Mouse (Mus musculus) liver, postnatal 0 days (tissue): ENCODE measurements around the gene Ddx25. TPM values are rescaled to one million over a fixed set of nuclear protein-coding genes. Genes with fewer than 3 reads are reported as not detected.

Experiments
- ATAC-seq: fragments of 200-750 bp; cut with Nextera tagmentation; 2 replicates; pipeline ENCODE4 v1.8.0; 2017; ENCODE audit warnings: mild to moderate bottlenecking, moderate library complexity
- DNase-seq: peaks from one replicate; pipeline ENCODE4 v3.0.0-alpha.2; 2016
- H3K27ac ChIP-seq: fragments of 300-500 bp; sonication (generic); 2 replicates; pipeline ENCODE4 v1.5.1; 2014; ENCODE audit warnings: antibody characterized with exemption, moderate library complexity, mild to moderate bottlenecking, low read depth
- H3K27me3 ChIP-seq: fragments of 300-500 bp; sonication (generic); 2 replicates; pipeline ENCODE4 v1.6.1; 2014; ENCODE audit warnings: low read length, control low read depth, mixed read lengths; ENCODE audit not compliant: insufficient read depth
- H3K36me3 ChIP-seq: fragments of 300-500 bp; sonication (generic); replicated peaks from 2 replicates; pipeline ENCODE4 v1.6.1; 2014; ENCODE audit warnings: mild to moderate bottlenecking, control low read depth, low read length, moderate library complexity, mixed read lengths; ENCODE audit not compliant: insufficient read depth
- H3K4me1 ChIP-seq: fragments of 300-500 bp; sonication (generic); 2 replicates; pipeline ENCODE4 v1.6.1; 2014; ENCODE audit warnings: antibody characterized with exemption, mild to moderate bottlenecking, control low read depth; ENCODE audit not compliant: insufficient read depth
- H3K4me2 ChIP-seq: fragments of 300-500 bp; sonication (generic); 2 replicates; pipeline ENCODE4 v1.6.1; 2014; ENCODE audit warnings: low read depth, mild to moderate bottlenecking, low read length, moderate library complexity, mixed read lengths
- H3K4me3 ChIP-seq: fragments of 300-500 bp; sonication (generic); 2 replicates; pipeline ENCODE4 v1.5.1; 2014; ENCODE audit warnings: low read depth, low read length
- H3K9ac ChIP-seq: fragments of 300-500 bp; sonication (generic); replicated peaks from 2 replicates; pipeline ENCODE4 v1.6.1; 2014; ENCODE audit warnings: mild to moderate bottlenecking, moderate library complexity
- H3K9me3 ChIP-seq: fragments of 300-500 bp; sonication (generic); 2 replicates; pipeline ENCODE4 v1.6.1; 2016; ENCODE audit warnings: mild to moderate bottlenecking, control low read depth, low read length, mixed read lengths
- CTCF ChIP-seq: sonication (generic); IDR thresholded peaks from 2 replicates; pipeline ENCODE4 v1.5.1; 2016; ENCODE audit warnings: antibody characterized with exemption, low read depth
- EP300 ChIP-seq: IDR thresholded peaks from 2 replicates; pipeline ENCODE4 v1.6.1; 2016; ENCODE audit warnings: antibody characterized with exemption, low read depth, mild to moderate bottlenecking
- WGBS: fragments of 180-500 bp; shearing (Covaris S2); extraction: QIAGEN DNeasy Blood & Tissue Kit; methylation state at CpG from one replicate; pipeline ENCODE4 v1.1.7; 2014; ENCODE audit not compliant: insufficient replicate concordance; 5-methylcytosine and 5-hydroxymethylcytosine counted together
- polyA plus RNA-seq: library from polyadenylated mRNA; unstranded; fragments of >200 nt; fragmentation: Nextera tagmentation; extraction: Ambion mirVana; gene quantifications from 2 replicates; pipeline ENCODE4 v1.2.1, GENCODE M21; 2015

Ddx25 gene
- polyA plus RNA-seq, 1 experiment from 2014 or later = 0.09 TPM

DNA sequence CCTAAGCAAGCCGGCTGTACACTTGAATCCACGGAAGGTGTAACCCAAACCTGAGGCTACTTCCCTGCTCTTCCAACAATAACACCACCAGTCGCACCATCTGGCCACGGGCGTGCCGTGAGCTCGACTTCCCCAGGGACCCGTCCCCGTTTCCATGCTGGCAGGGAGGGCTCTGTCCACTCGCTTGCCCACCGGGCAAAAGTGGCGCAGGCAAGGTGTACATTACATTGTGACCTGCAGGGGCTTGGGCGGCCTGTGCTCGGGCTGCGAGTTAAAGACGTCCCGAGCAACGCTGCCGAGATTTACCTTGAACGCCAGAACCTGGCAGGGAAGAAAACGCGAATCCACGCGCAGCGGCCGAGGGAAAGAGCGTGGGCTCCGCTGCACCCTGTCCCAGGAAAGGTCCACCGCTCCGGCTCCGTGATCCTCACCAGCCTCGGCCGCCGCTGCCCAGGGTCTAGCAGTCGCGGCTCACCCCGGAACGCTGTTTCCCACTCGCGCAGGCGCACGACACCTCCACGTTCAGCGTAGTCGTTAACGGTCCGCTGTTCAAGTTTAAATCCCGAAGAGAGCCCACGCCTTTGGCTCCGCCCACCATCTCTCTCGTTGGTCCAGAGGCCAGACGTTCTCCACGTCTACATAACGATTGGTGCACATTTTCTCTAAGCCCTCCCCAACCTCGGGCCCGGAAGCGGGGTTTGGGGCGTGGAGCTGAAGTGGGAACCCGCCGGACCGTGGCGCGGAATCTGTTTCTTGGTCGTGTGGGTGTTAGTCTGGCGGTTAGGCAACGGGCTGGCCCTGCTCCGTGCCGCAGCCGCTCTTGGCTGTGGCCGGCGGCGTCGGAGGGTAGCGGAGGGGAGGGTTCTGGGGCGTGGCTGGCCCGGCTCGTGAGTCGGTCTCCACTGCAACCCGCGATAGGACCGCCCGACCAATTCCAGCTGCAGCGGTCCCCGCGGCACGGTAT lies 11.5 kb upstream of the Ddx25 start, which contains the start of the genes Pate2 and Hyls1:
Gene Pate2, plus strand, starts transcription at position 714 of the 964 bp plus-strand sequence.
Gene Hyls1, minus strand, starts transcription at position 828 of the 964 bp plus-strand sequence.
- Histone ChIP-seq H3K36me3 (peaks cover 33% of the 10 kb centered on the region), H3K4me2 (peak within 1 kb of the TSS; percentile 84), H3K9me3 (no peaks in the 10 kb centered on the region), H3K9ac (peak within 1 kb of the TSS; percentile 78), H3K27ac (peak within 1 kb of the TSS; percentile 68), H3K4me1 (0 out of 2 replicates have a peak, but pooled peaks cover 3% of the 10 kb centered on the region), H3K4me3 (peak within 1 kb of the TSS; percentile 75), H3K27me3 (peaks cover 10% of the 10 kb centered on the region)
- ATAC-seq (peak; percentile 98), DNase-seq (peak; percentile 94)
- under 1% methylated on average over 86 of the region's 86 CpGs for WGBS
- no peak for TF ChIP-seq EP300
- peak; percentile 26; the same call in 1 of the 2 replicates for TF ChIP-seq CTCF

- no peak for ATAC-seq
These were observed 9.7 kb upstream of the Ddx25 start for GRCm38 (mm10) chr9:35567995-35568394.

GRCm38 (mm10) chr9:35564536-35565240 lies 6.4 kb upstream of the Ddx25 start:
- WGBS = 89% methylated on average over 5 of the region's 5 CpGs
- Histone ChIP-seq H3K36me3 (peaks cover 56% of the 10 kb centered on the region), H3K9me3 (no peaks in the 10 kb centered on the region), H3K4me1 (peaks cover 3% of the 10 kb centered on the region; the same call in 1 of the 2 replicates), H3K4me2 (no peak overlapping the region), H3K27me3 (no peaks in the 10 kb centered on the region), H3K27ac (no peak overlapping the region), H3K9ac (no peak overlapping the region), H3K4me3 (no peak overlapping the region)
- DNase-seq (no peak), ATAC-seq (no peak)
- TF ChIP-seq CTCF (no peak), EP300 (no peak)

More at GRCm38 (mm10) chr9:35567995-35568394, 9.7 kb upstream of the Ddx25 start:
- Histone ChIP-seq H3K4me3 (no peak overlapping the region), H3K4me2 (no peak overlapping the region), H3K27ac (no peak overlapping the region), H3K27me3 (no peaks in the 10 kb centered on the region), H3K9ac (no peak overlapping the region), H3K36me3 (peaks cover 44% of the 10 kb centered on the region), H3K9me3 (no peaks in the 10 kb centered on the region), H3K4me1 (no peaks in the 10 kb centered on the region)
- DNase-seq = no peak
- WGBS = 86% methylated on average over 3 of the region's 3 CpGs
- TF ChIP-seq CTCF (no peak), EP300 (no peak)

DNA sequence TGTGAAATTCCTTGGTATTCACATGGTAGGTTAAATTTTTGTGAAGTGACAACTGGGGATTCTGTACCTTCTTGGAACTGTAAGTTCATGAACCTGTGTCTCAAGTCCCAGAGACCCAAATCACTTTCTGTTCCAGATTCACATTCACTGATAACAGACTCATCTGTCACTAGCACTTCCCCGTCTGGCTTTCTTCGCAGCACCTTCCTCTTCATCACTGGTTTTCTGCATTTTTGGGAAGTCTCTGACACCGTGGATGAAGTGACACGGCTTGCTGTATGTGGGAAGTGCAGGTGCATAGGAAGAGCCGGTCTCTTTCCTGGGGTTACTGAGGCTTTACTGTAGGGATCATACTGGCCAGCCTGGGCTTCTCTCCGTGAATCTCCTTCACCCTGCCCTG lies 3.3 kb upstream of the Ddx25 start:
- no peak overlapping the region for H3K27ac ChIP-seq
- no peaks in the 10 kb centered on the region for H3K9me3 ChIP-seq
- DNase-seq (no peak), ATAC-seq (no peak)
- peaks cover 22% of the 10 kb centered on the region for H3K27me3 ChIP-seq
- peaks cover 40% of the 10 kb centered on the region for H3K36me3 ChIP-seq
- TF ChIP-seq CTCF (no peak), EP300 (no peak)
- no peak overlapping the region for H3K4me2 ChIP-seq
- WGBS = 65% methylated on average over 6 of the region's 6 CpGs
- no peak overlapping the region for H3K9ac ChIP-seq
- H3K4me3 ChIP-seq = no peak overlapping the region
- peaks cover 16% of the 10 kb centered on the region for H3K4me1 ChIP-seq

DNA sequence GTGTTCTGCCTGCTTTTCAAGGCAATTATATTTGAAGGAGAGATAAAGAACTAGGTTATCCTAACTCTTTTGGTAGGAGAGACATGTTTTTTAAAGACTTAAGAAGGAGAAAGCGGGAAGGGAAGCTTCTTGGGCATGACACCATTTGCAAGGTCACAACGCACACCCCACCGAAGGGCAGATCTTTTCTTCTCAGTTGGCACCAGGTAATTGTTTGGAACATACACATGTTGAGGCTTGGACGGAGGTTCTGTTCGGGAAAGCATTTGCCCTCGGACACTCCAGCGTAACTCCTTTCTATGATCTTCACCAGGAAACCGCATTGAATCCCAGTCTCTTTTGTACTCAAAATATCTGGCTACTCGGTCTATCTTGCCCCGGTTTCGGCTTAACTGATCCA lies 2.7 kb upstream of the Ddx25 start:
- H3K27me3 ChIP-seq = peaks cover 23% of the 10 kb centered on the region
- no peak overlapping the region for H3K4me2 ChIP-seq
- TF ChIP-seq EP300 (no peak), CTCF (no peak)
- peaks cover 16% of the 10 kb centered on the region for H3K4me1 ChIP-seq
- no peaks in the 10 kb centered on the region for H3K9me3 ChIP-seq
- no peak overlapping the region for H3K27ac ChIP-seq
- no peak overlapping the region for H3K9ac ChIP-seq
- no peak for ATAC-seq
- no peak for DNase-seq
- peaks cover 35% of the 10 kb centered on the region for H3K36me3 ChIP-seq
- 88% methylated on average over 11 of the region's 11 CpGs for WGBS
- H3K4me3 ChIP-seq = no peak overlapping the region
